Mouse (Mus musculus): ENCODE measurements around the gene Snx1.
A peak's percentile ranks its signal among the peaks of the same experiment; 100 is the strongest.

Snx1 gene

GRCm38 (mm10) chr9:66088411-66088810, 38.0 kb downstream of the Snx1 start:
- DNase-seq (ENCODE audit: low spot score), result peak; percentile 75

- no peak for DNase-seq (ENCODE audit: low spot score)
Measured at GRCm38 (mm10) chr9:66087062-66087461, 39.3 kb downstream of the Snx1 start.

GRCm38 (mm10) chr9:66084171-66084570, 42.2 kb downstream of the Snx1 start:
- DNase-seq (ENCODE audit: low spot score), result no peak

GRCm38 (mm10) chr9:66081999-66082398, 44.4 kb downstream of the Snx1 start:
- no peak for DNase-seq (ENCODE audit: low spot score)

GRCm38 (mm10) chr9:66080804-66081459, 45.5 kb downstream of the Snx1 start:
- DNase-seq (ENCODE audit: low spot score), result no peak

- peak; percentile 67 for DNase-seq (ENCODE audit: low spot score)
Measured at GRCm38 (mm10) chr9:66078493-66078892, 47.9 kb downstream of the Snx1 start.

GRCm38 (mm10) chr9:66078072-66078471, 48.3 kb downstream of the Snx1 start:
- DNase-seq (ENCODE audit: low spot score), result no peak

- no peak for DNase-seq (ENCODE audit: low spot score)
Measured at GRCm38 (mm10) chr9:66072754-66073153, 53.6 kb downstream of the Snx1 start.

- no peak for DNase-seq (ENCODE audit: low spot score)
Measured at GRCm38 (mm10) chr9:66070151-66070550, 56.2 kb downstream of the Snx1 start.

- DNase-seq (ENCODE audit: low spot score), result peak; percentile 90
Measured at GRCm38 (mm10) chr9:66069583-66069982, 56.8 kb downstream of the Snx1 start, which contains the start of gene Snx22. Snx22 (minus strand) TSS chr9:66069719.

- DNase-seq (ENCODE audit: low spot score), result no peak
Measured at GRCm38 (mm10) chr9:66068971-66069391, 57.4 kb downstream of the Snx1 start.

GRCm38 (mm10) chr9:66068056-66068455, 58.3 kb downstream of the Snx1 start:
- no peak for DNase-seq (ENCODE audit: low spot score)

GRCm38 (mm10) chr9:66067542-66067941, 58.8 kb downstream of the Snx1 start:
- peak; percentile 65 for DNase-seq (ENCODE audit: low spot score)

- no peak for DNase-seq (ENCODE audit: low spot score)
Measured at GRCm38 (mm10) chr9:66066791-66067190, 59.6 kb downstream of the Snx1 start.

GRCm38 (mm10) chr9:66064316-66064715, 62.1 kb downstream of the Snx1 start:
- DNase-seq (ENCODE audit: low spot score), result no peak

- DNase-seq (ENCODE audit: low spot score), result no peak
Measured at GRCm38 (mm10) chr9:66063446-66063845, 62.9 kb downstream of the Snx1 start.

GRCm38 (mm10) chr9:66061656-66062055, 64.7 kb downstream of the Snx1 start:
- no peak for DNase-seq (ENCODE audit: low spot score)

- DNase-seq (ENCODE audit: low spot score), result peak; percentile 34
Measured at GRCm38 (mm10) chr9:66060986-66061385, 65.4 kb downstream of the Snx1 start.

GRCm38 (mm10) chr9:66060308-66060647, 66.1 kb downstream of the Snx1 start:
- DNase-seq (ENCODE audit: low spot score), result no peak

- DNase-seq (ENCODE audit: low spot score), result peak; percentile 98
Measured at GRCm38 (mm10) chr9:66059583-66060307, 66.6 kb downstream of the Snx1 start, which contains the start of gene Ppib. Ppib (plus strand) TSS chr9:66060222.

- no peak for DNase-seq (ENCODE audit: low spot score)
Measured at GRCm38 (mm10) chr9:66053620-66054019, 72.8 kb downstream of the Snx1 start.

GRCm38 (mm10) chr9:66052731-66053130, 73.7 kb downstream of the Snx1 start:
- DNase-seq (ENCODE audit: low spot score), result no peak

- DNase-seq (ENCODE audit: low spot score), result no peak
Measured at GRCm38 (mm10) chr9:66051493-66051892, 74.9 kb downstream of the Snx1 start.
